Mouse (Mus musculus): ENCODE data around the gene Ppp1r13l.
A peak's percentile ranks its signal among the peaks of the same experiment; 100 is the strongest.

- TF ChIP-seq CTCF (IDR thresholded peaks at IDR 0.05; ENCODE audit: control insufficient read depth, insufficient read depth, insufficient replicate concordance, low read depth, low read length), result peak; percentile 72; the same call in 1 of the 2 replicates
- no peak for TF ChIP-seq POLR2A (IDR thresholded peaks at IDR 0.05; ENCODE audit: control insufficient read depth, low read depth, low read length)
Observed at GRCm38 (mm10) chr7:19369823-19370425, 10.4 kb downstream of the Ppp1r13l start.

Measured in testis, adult 2 months (tissue).